Mouse (Mus musculus): ENCODE results near the gene Zfp534. TPM values are rescaled to one million over a fixed set of nuclear protein-coding genes. Genes with fewer than 3 reads are reported as not detected.
"Not testable (repeated sequence)": the region's sequence is repeated elsewhere in the genome, so short reads cannot be mapped to it uniquely, and the experiment has no call there.

The Zfp534 gene
- not detected for total RNA-seq (2021)

- DNase-seq; intact Hi-C loops (cut with DNase I): not testable (repeated sequence)
Observed at GRCm38 (mm10) chr4:147702453-147702852, at the start of gene Zfp534. Gene Zfp534, minus strand, starts transcription at chr4:147702553.

GRCm38 (mm10) chr4:147746255-147746654 lies 43.9 kb upstream of the Zfp534 start:
- intact Hi-C loops (cut with DNase I); DNase-seq: not testable (repeated sequence)

GRCm38 (mm10) chr4:147738636-147739369 lies 36.5 kb upstream of the Zfp534 start:
- intact Hi-C loops (cut with DNase I), result not testable (repeated sequence)
- peak in 1 of 2 experiments; percentile 17 for DNase-seq

GRCm38 (mm10) chr4:147655245-147655644 lies 47.1 kb downstream of the Zfp534 start:
- intact Hi-C loops (cut with DNase I); DNase-seq: not testable (repeated sequence)

GRCm38 (mm10) chr4:147647407-147647806 lies 54.9 kb downstream of the Zfp534 start:
- not testable (repeated sequence) for DNase-seq

GRCm38 (mm10) chr4:147642413-147642812 lies 59.9 kb downstream of the Zfp534 start, which contains the start of gene Zfp979:
Gene Zfp979, minus strand, starts transcription at chr4:147642513.
- intact Hi-C loops (cut with DNase I); DNase-seq: not testable (repeated sequence)

More at GRCm38 (mm10) chr4:147647407-147647806, 54.9 kb downstream of the Zfp534 start:
- intact Hi-C loops (cut with DNase I), result not testable (repeated sequence)

- intact Hi-C loops (cut with DNase I); DNase-seq: not testable (repeated sequence)
Observed at GRCm38 (mm10) chr4:147641932-147642331, 60.4 kb downstream of the Zfp534 start.

- DNase-seq; intact Hi-C loops (cut with DNase I): not testable (repeated sequence)
Observed at GRCm38 (mm10) chr4:147633818-147634262, 68.5 kb downstream of the Zfp534 start.

Other genes with a start within 250 kb of the Zfp534 start
- 1 to 10 TPM; 8.4 to 9.3 TPM for gene Zfp982, start 210.1 kb downstream of the Zfp534 start, total RNA-seq (2021)
- under 1 TPM; 0.34 to 0.47 TPM for gene Gm16503, start 162.3 kb downstream of the Zfp534 start, total RNA-seq (2021)
- under 1 TPM; 0.14 to 0.62 TPM for gene Zfp985, start 149.3 kb downstream of the Zfp534 start, total RNA-seq (2021)
- 1 to 10 TPM; 3.2 to 4.4 TPM for gene Zfp979, start 60.0 kb downstream of the Zfp534 start, total RNA-seq (2021)
- 1 to 10 TPM; 3.4 to 5.2 TPM for gene Zfp984, start 107.2 kb upstream of the Zfp534 start, total RNA-seq (2021)
- 10 to 100 TPM; 11.2 to 12.4 TPM for gene Zfp933, start 145.8 kb upstream of the Zfp534 start, total RNA-seq (2021)
- 10 to 100 TPM in 1 of 2 experiments, 1 to 10 TPM in 1; 8.8 to 12.4 TPM for gene Miip, start 166.3 kb upstream of the Zfp534 start, total RNA-seq (2021)
- 10 to 100 TPM; 11.2 to 14.3 TPM for gene Fv1, start 166.4 kb upstream of the Zfp534 start, total RNA-seq (2021)
- gene Mfn2, start 202.2 kb upstream of the Zfp534 start, total RNA-seq (2021), result 100 to 1,000 TPM; 583 to 610 TPM
- 100 to 1,000 TPM in 1 of 2 experiments, 10 to 100 TPM in 1; 97.7 to 104 TPM for gene Plod1, start 234.2 kb upstream of the Zfp534 start, total RNA-seq (2021)
- gene 2510039O18Rik, start 238.3 kb upstream of the Zfp534 start, total RNA-seq (2021), result 10 to 100 TPM; 47.0 to 49.5 TPM